Mouse (Mus musculus): ENCODE measurements around the gene Rhobtb1. TPM values are rescaled to one million over a fixed set of nuclear protein-coding genes. Genes with fewer than 3 reads are reported as not detected.

Rhobtb1 gene
- total and polyA plus RNA-seq, 2 experiments from 2014 or later, result 9.1 to 13.3 TPM

DNA sequence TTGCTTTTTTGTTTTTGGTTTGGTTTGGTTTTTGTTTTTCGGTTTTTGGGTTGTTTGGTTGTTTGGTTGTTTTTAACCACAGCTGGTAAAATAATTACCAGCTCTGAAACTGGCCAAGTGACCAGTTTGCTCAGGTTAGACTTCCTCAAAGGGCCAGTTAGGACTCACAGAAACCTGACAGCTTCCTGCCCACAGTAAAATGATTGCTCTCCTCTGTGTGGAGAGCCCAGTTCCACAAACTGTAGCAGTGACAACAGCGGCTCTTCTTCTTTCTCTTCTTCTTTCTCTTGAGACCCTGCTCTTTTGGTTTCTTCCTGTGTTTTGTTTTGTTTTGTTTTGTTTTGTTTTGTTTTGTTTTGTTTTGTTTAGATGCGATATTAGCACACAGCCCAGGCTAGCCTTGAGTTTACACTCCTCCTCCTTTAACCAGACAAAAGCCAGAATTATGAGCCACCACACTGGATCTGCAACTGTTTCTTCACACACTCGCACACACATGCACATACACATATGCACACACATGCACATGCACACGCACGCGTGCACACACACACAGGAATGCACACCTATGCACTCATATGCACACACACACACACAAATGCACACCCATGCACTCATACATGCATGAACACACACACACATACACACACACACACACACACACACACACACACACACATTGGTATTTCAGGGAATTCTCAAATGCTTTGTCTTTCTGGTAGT is 96.2 kb downstream of the Rhobtb1 start:
- H3K4me1 ChIP-seq (ENCODE audit: insufficient read depth, low read length), result no peaks in the 10 kb centered on the region
- DNase-seq (ENCODE audit: low spot score), result no peak
- no peak overlapping the region for H3K4me2 ChIP-seq (ENCODE audit: low read depth, low read length)
- no peak overlapping the region for H3K27ac ChIP-seq
- H3K27me3 ChIP-seq (ENCODE audit: insufficient read depth, low read length), result no peaks in the 10 kb centered on the region
- 94% methylated on average over 7 of the region's 7 CpGs for WGBS
- H3K9me3 ChIP-seq (ENCODE audit: low read length), result no peaks in the 10 kb centered on the region
- H3K9ac ChIP-seq (replicated peaks; ENCODE audit: low read length), result no peak overlapping the region
- peaks cover 7% of the 10 kb centered on the region for H3K36me3 ChIP-seq (ENCODE audit: insufficient read depth, low read length)
- no peak overlapping the region for H3K4me3 ChIP-seq (ENCODE audit: low read length)
- no peak for TF ChIP-seq CTCF (IDR thresholded peaks at IDR 0.05; ENCODE audit: low read depth)
- ATAC-seq, result no peak

DNA sequence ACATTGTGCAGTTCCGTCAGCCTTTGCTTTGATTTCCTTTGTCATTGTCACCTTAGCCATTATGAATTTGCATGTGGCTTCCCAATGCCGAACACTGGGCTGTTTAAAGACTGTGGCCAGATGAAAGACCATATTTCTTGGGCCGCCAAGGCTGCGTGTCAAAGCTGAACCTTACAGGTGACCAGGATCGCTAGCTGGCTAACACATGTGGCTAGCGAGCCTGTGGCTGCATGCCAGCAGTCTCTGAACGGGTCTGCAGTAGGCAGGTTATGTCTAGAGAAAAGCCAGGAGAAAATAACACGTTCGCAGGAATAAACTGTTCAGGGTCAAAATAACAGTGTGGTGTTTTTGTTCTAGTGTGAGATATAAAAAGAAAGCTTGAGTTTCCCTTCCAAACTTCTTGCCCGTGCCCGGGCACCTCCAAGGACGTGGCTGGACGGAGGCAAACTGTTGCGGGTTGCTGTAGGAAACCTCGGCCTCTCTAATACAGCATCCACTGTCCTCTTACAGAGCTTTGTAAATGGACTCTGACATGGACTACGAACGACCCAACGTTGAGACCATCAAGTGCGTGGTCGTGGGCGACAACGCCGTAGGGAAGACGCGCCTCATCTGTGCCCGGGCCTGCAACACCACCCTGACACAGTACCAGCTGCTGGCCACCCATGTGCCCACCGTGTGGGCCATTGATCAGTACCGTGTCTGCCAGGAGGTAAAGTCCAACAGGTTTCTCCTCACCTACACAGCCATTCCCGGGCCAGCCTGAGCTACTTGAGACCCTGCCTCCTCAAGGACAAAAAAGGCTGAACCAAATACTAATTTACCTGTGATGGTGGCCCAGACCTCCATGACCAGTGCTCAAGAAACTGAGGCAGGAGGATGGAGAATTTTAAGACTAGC is 97.3 kb downstream of the Rhobtb1 start:
- Histone ChIP-seq H3K4me2 (ENCODE audit: low read depth, low read length) (no peak overlapping the region), H3K9ac (replicated peaks; ENCODE audit: low read length) (no peak overlapping the region), H3K27ac (no peak overlapping the region), H3K27me3 (ENCODE audit: insufficient read depth, low read length) (no peaks in the 10 kb centered on the region), H3K4me3 (ENCODE audit: low read length) (no peak overlapping the region), H3K36me3 (ENCODE audit: insufficient read depth, low read length) (peaks cover 7% of the 10 kb centered on the region), H3K4me1 (ENCODE audit: insufficient read depth, low read length) (no peaks in the 10 kb centered on the region; the same call in 1 of the 2 replicates), H3K9me3 (ENCODE audit: low read length) (no peaks in the 10 kb centered on the region)
- no peak for DNase-seq (ENCODE audit: low spot score)
- no peak for TF ChIP-seq CTCF (IDR thresholded peaks at IDR 0.05; ENCODE audit: low read depth)
- ATAC-seq, result no peak
- WGBS, result 90% methylated on average over 29 of the region's 29 CpGs

DNA sequence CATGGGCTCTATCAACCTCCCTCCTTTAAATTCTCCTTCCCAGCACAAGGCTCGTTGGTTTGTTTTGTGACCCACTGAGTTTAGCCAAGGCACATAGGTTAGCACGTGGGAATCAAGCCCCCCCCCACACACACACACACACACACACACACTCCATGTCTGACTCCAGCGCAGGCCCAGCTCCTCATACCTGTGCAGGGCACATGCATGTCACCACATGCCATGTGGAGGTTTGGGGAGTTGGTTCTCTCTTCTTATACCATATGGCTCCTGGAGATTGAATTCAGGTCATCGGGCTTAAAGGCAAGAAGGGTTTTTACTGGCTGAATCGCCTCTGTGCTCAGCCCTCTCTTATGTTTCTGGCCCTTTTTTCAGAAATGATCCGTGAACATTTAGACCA is 100.0 kb downstream of the Rhobtb1 start:
- Histone ChIP-seq H3K4me3 (ENCODE audit: low read length) (no peak overlapping the region), H3K4me2 (ENCODE audit: low read depth, low read length) (no peak overlapping the region), H3K36me3 (ENCODE audit: insufficient read depth, low read length) (peaks cover 7% of the 10 kb centered on the region), H3K9ac (replicated peaks; ENCODE audit: low read length) (no peak overlapping the region), H3K4me1 (ENCODE audit: insufficient read depth, low read length) (peaks cover 9% of the 10 kb centered on the region), H3K27me3 (ENCODE audit: insufficient read depth, low read length) (no peaks in the 10 kb centered on the region), H3K9me3 (ENCODE audit: low read length) (no peaks in the 10 kb centered on the region), H3K27ac (no peak overlapping the region)
- 94% methylated on average over 6 of the region's 6 CpGs for WGBS
- TF ChIP-seq CTCF (IDR thresholded peaks at IDR 0.05; ENCODE audit: low read depth), result no peak
- ATAC-seq (no peak), DNase-seq (ENCODE audit: low spot score) (no peak)

DNA sequence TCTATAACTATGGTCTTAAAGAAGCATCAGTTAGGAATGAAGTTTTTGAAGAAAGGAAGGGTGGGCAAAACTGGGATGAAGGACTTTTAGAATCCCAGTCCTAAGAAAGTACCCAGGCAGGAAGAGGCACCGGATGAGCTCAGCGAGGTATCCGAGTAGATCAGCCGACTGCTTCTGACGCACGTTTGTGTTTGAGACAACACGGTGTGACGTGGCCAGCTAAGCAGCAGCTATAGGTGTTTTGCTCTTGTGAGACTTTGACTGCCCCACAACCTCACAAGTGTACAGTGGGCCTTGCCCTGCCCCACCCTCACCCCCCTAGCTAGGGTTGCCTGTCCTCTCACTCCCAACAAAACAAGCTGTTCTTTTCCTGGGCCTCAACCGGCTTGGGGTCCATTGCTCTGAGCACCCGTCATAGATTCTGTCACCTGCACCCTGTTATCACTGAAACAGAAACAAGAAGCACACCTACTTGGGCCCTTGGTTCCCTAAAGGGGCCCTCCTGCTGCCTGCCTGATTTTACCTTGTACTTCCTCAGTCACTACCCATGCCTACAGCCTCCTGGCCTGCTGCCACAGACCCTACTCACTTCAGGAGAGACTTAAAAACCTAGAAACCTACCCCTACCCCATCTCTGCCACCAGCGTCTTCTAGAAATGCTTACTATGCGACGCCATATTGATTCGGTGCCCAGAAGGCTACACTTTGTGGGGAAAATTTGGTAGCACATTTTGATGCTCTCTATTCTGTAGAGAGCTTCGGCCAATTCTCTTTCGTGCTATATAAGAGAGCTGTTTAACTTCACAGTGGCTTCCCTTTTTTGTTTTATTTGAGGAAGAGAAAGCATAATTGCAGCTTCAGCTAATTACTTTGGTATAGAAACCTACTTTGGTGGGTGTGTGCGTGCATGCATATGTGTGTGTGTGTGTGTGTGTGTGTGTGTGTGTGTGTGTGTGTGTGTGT is 101.2 kb downstream of the Rhobtb1 start:
- Histone ChIP-seq H3K9ac (replicated peaks; ENCODE audit: low read length) (no peak overlapping the region), H3K27me3 (ENCODE audit: insufficient read depth, low read length) (no peaks in the 10 kb centered on the region), H3K9me3 (ENCODE audit: low read length) (no peaks in the 10 kb centered on the region), H3K4me3 (ENCODE audit: low read length) (no peak overlapping the region), H3K36me3 (ENCODE audit: insufficient read depth, low read length) (peaks cover 7% of the 10 kb centered on the region), H3K4me1 (ENCODE audit: insufficient read depth, low read length) (peaks cover 9% of the 10 kb centered on the region), H3K4me2 (ENCODE audit: low read depth, low read length) (no peak overlapping the region), H3K27ac (0 out of 2 replicates have a peak overlapping the region, but pooled peaks have one; percentile 26)
- ATAC-seq, result no peak
- WGBS, result 90% methylated on average over 17 of the region's 17 CpGs
- no peak for DNase-seq (ENCODE audit: low spot score)
- no peak for TF ChIP-seq CTCF (IDR thresholded peaks at IDR 0.05; ENCODE audit: low read depth)

DNA sequence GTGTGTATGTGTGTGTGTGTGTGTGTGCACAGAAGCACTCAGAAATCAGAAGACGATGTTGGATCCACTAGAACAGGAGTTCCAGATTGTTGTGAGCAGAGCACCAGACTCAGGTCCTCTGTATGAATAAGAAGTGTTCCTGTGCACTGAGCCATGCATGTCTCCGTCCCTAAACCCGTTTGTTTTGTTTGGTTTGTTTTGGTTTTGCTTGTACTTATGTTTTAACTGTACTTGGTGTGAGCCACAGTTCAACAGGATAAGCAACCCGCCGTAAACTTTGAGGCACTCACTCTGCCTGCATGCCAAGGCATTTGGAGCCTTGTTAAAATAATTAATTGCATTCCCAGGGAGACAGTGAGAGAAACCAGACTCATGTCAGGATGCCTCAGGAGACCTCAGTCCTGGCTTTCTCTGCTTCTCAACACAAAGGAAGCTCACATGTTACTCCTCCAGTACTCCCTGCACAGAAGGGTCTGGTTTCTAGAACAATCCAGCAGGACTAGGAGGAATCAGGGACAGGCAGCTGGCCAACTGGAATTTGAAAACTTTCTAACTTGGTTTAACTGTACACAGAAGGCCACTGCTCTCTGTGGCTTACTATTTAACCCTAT is 101.9 kb downstream of the Rhobtb1 start:
- Histone ChIP-seq H3K27ac (peak overlapping the region; percentile 45; the same call in 1 of the 2 replicates), H3K9ac (replicated peaks; ENCODE audit: low read length) (no peak overlapping the region), H3K4me3 (ENCODE audit: low read length) (no peak overlapping the region), H3K27me3 (ENCODE audit: insufficient read depth, low read length) (no peaks in the 10 kb centered on the region), H3K36me3 (ENCODE audit: insufficient read depth, low read length) (peaks cover 7% of the 10 kb centered on the region), H3K4me1 (ENCODE audit: insufficient read depth, low read length) (peaks cover 9% of the 10 kb centered on the region), H3K9me3 (ENCODE audit: low read length) (no peaks in the 10 kb centered on the region), H3K4me2 (ENCODE audit: low read depth, low read length) (no peak overlapping the region)
- no peak for TF ChIP-seq CTCF (IDR thresholded peaks at IDR 0.05; ENCODE audit: low read depth)
- ATAC-seq, result no peak
- no peak for DNase-seq (ENCODE audit: low spot score)
- WGBS, result 32% methylated on average over 5 of the region's 5 CpGs

DNA sequence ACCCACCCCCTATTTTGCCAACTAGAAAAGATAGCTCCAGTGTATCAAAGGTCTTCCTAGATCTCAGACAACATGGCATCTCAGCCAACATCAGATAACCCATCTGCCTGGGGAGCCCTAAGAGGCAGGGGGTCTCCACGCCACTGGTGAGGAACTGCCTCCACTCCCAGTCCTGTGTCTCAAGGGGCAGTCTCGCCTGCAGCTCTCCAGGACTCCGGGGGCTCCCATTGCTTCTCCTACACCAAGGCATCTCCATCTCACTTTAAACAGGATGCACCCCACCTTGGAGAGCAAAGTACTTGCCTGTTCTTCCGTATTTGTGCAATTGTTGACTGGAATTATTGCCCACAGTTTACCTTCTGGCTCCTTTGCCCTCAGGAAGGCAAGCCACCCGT is 102.4 kb downstream of the Rhobtb1 start:
- H3K4me1 ChIP-seq (ENCODE audit: insufficient read depth, low read length), result peaks cover 9% of the 10 kb centered on the region
- ATAC-seq (no peak), DNase-seq (ENCODE audit: low spot score) (no peak)
- no peaks in the 10 kb centered on the region for H3K27me3 ChIP-seq (ENCODE audit: insufficient read depth, low read length)
- WGBS, result 65% methylated on average over 5 of the region's 5 CpGs
- H3K9ac ChIP-seq (replicated peaks; ENCODE audit: low read length), result no peak overlapping the region
- H3K36me3 ChIP-seq (ENCODE audit: insufficient read depth, low read length), result peaks cover 7% of the 10 kb centered on the region
- H3K4me3 ChIP-seq (ENCODE audit: low read length), result no peak overlapping the region
- no peaks in the 10 kb centered on the region for H3K9me3 ChIP-seq (ENCODE audit: low read length)
- no peak overlapping the region for H3K4me2 ChIP-seq (ENCODE audit: low read depth, low read length)
- TF ChIP-seq CTCF (IDR thresholded peaks at IDR 0.05; ENCODE audit: low read depth), result no peak
- H3K27ac ChIP-seq, result peak overlapping the region; percentile 45; the same call in 1 of the 2 replicates

Measured in hindbrain, postnatal 0 days (tissue).